Mouse (Mus musculus): ENCODE results near the gene Nasp. TPM values are rescaled to one million over a fixed set of nuclear protein-coding genes. Genes with fewer than 3 reads are reported as not detected.
A peak's percentile ranks its signal among the peaks of the same experiment; 100 is the strongest.
"Not testable (repeated sequence)": the region's sequence is repeated elsewhere in the genome, so short reads cannot be mapped to it uniquely, and the experiment has no call there.

Nasp gene
- 7.7 and 12.5 TPM in 2 replicates for polyA plus RNA-seq (2012; ENCODE audit: insufficient read depth, insufficient read length, missing spikeins)

- H3K4me3 ChIP-seq (ENCODE audit: insufficient read depth, low read depth, low read length) = peak within 1 kb of the TSS; percentile 95
- H3K4me1 ChIP-seq (ENCODE audit: control insufficient read depth, insufficient read depth, insufficient read length, low read length) = no peaks in the 10 kb centered on the region
- H3K27ac ChIP-seq (replicated peaks; ENCODE audit: low read depth, low read length) = peak within 1 kb of the TSS; percentile 63; the same call in 1 of the 2 replicates
Observed at GRCm38 (mm10) chr4:116627722-116628662, at the start of gene Nasp. Gene Nasp (minus strand): TSS chr4:116627941.

DNA sequence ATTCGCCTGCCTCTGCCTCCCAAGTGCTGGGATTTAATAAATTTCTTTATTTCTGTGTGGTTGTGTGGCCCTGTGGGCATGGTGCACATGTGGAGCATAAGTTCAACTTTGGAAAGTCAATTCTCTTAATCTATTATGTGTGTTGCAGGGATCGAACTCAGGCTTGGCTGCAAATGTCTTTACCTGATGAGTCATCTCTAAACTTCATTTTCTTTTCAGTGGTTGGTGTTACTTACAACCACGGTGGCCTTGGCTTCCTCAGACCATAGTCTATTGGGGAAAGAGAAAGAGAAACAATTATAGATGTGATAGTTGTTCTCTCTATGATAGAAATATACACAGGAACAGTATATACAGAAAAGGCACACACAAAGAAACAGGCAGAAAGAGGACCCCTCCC is 48.3 kb upstream of the Nasp start:
- Histone ChIP-seq H3K4me3 (ENCODE audit: insufficient read depth, low read depth, low read length) (no peak overlapping the region), H3K4me1 (ENCODE audit: control insufficient read depth, insufficient read depth, insufficient read length, low read length) (no peaks in the 10 kb centered on the region), H3K27ac (replicated peaks; ENCODE audit: low read depth, low read length) (no peak overlapping the region)

DNA sequence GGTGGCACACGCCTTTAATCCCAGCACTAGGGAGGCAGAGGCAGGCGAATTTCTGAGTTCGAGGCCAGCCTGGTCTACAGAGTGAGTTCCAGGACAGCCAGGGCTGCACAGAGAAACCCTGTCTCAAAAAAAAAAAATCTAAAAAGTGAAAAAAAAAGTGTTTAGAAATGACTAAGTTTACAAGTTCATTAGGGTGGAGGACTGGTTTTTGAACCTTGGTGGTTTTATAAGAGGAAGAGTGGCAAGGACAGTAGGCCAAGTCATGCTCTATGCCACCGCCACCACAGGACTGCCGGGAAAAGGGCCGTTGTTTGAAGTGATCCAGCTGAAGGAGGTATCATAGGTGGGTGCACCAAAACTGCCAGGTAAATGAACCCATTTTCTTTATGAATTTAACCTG is 47.0 kb upstream of the Nasp start:
- H3K4me1 ChIP-seq (ENCODE audit: control insufficient read depth, insufficient read depth, insufficient read length, low read length); H3K4me3 ChIP-seq (ENCODE audit: insufficient read depth, low read depth, low read length); H3K27ac ChIP-seq (replicated peaks; ENCODE audit: low read depth, low read length): not testable (repeated sequence)

DNA sequence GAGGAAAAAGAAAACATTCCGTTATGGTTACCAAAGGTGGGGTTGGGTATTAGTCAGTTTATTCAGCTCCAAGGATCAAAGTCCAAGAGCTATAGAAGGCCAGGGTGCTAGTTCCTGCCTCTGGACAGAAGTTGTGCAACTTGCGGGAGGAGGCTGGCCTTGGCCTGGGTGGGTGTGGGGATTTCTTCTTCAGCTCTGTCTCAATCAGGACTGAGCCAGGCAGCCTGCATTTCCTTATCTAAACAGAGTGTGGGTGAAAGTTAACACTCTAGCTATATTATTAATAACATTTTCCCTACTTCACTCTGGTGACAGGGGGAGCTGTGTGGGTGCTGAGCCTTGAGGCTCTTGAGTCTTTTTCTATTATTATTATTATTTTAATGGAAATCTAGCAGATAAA is 45.0 kb upstream of the Nasp start:
- H3K27ac ChIP-seq (replicated peaks; ENCODE audit: low read depth, low read length) = no peak overlapping the region
- H3K4me1 ChIP-seq (ENCODE audit: control insufficient read depth, insufficient read depth, insufficient read length, low read length) = no peaks in the 10 kb centered on the region
- no peak overlapping the region for H3K4me3 ChIP-seq (ENCODE audit: insufficient read depth, low read depth, low read length)

DNA sequence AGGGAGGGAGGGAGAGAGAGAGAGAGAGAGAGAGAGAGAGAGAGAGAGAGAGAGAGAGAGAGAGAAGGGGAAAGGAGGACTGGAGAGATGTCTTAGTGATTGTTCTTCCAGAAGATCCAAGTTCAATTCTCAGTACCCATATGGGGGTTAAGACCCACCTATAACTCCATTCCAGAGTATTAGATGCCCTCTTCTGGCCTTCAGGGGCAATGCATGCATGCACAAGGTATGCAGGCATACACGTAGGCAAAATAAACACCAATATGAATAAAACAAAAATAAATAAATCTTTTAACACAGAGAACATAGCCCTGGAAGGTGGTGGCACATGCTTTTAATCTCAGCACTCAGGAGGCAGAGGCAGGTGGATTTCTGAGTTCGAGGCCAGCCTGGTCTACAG is 41.5 kb upstream of the Nasp start:
- Histone ChIP-seq H3K4me1 (ENCODE audit: control insufficient read depth, insufficient read depth, insufficient read length, low read length) (no peaks in the 10 kb centered on the region), H3K27ac (replicated peaks; ENCODE audit: low read depth, low read length) (no peak overlapping the region), H3K4me3 (ENCODE audit: insufficient read depth, low read depth, low read length) (no peak overlapping the region)

- no peak overlapping the region for H3K4me3 ChIP-seq (ENCODE audit: insufficient read depth, low read depth, low read length)
- H3K4me1 ChIP-seq (ENCODE audit: control insufficient read depth, insufficient read depth, insufficient read length, low read length) = no peaks in the 10 kb centered on the region
- H3K27ac ChIP-seq (replicated peaks; ENCODE audit: low read depth, low read length) = peak overlapping the region; percentile 63
Observed at GRCm38 (mm10) chr4:116668145-116668544, 40.4 kb upstream of the Nasp start.

GRCm38 (mm10) chr4:116666625-116667024 is 38.9 kb upstream of the Nasp start:
- no peaks in the 10 kb centered on the region for H3K4me1 ChIP-seq (ENCODE audit: control insufficient read depth, insufficient read depth, insufficient read length, low read length)
- H3K27ac ChIP-seq (replicated peaks; ENCODE audit: low read depth, low read length) = no peak overlapping the region
- H3K4me3 ChIP-seq (ENCODE audit: insufficient read depth, low read depth, low read length) = no peak overlapping the region

- no peak overlapping the region for H3K27ac ChIP-seq (replicated peaks; ENCODE audit: low read depth, low read length)
- H3K4me1 ChIP-seq (ENCODE audit: control insufficient read depth, insufficient read depth, insufficient read length, low read length) = no peaks in the 10 kb centered on the region
- H3K4me3 ChIP-seq (ENCODE audit: insufficient read depth, low read depth, low read length) = no peak overlapping the region
Observed at GRCm38 (mm10) chr4:116661998-116662397, 34.3 kb upstream of the Nasp start.

DNA sequence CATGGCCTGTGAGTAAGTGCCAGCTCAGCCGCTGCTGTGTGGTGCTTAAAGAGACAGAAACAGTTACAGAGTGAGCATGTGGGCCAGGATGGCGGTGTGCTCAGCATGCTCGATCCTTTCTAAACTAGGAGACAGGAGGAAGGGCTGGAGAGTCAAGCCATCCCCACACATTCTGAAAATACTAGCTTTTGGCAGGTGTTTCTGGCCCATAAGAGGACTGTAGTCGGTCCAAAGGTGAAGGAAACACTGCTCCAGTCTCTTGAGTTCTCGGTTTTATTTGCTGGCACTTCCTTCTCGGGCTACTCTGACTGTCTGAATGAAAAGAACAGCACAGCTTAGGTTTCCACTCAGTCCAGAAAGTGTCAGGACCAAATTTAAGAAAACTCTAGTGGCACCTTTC is 33.1 kb upstream of the Nasp start:
- no peak overlapping the region for H3K4me3 ChIP-seq (ENCODE audit: insufficient read depth, low read depth, low read length)
- H3K27ac ChIP-seq (replicated peaks; ENCODE audit: low read depth, low read length) = no peak overlapping the region

DNA sequence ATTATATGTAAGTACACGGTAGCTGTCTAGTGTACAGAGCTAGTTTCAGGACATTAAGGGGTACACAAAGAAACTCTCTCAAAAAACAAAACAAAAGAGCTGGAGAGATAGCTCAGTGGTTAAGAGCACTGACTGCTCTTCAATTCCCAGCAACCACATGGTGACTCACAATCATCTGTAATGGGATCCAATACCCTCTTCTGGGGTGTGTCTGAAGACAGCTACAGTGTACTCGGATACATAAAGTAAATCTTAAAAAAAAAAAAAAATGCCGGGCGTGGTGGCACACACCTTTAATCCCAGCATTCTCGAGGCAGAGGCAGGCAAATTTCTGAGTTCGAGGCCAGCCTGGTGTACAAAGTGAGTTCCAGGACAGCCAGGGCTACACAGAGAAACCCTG is 32.2 kb upstream of the Nasp start:
- not testable (repeated sequence) for H3K4me1 ChIP-seq (ENCODE audit: control insufficient read depth, insufficient read depth, insufficient read length, low read length); H3K27ac ChIP-seq (replicated peaks; ENCODE audit: low read depth, low read length); H3K4me3 ChIP-seq (ENCODE audit: insufficient read depth, low read depth, low read length)

More for the DNA sequence above, 33.1 kb upstream of the Nasp start:
- H3K4me1 ChIP-seq (ENCODE audit: control insufficient read depth, insufficient read depth, insufficient read length, low read length) = 0 out of 2 replicates have a peak, but pooled peaks cover 3% of the 10 kb centered on the region

GRCm38 (mm10) chr4:116659474-116659873 is 31.7 kb upstream of the Nasp start:
- Histone ChIP-seq H3K4me3 (ENCODE audit: insufficient read depth, low read depth, low read length) (no peak overlapping the region), H3K27ac (replicated peaks; ENCODE audit: low read depth, low read length) (no peak overlapping the region), H3K4me1 (ENCODE audit: control insufficient read depth, insufficient read depth, insufficient read length, low read length) (0 out of 2 replicates have a peak, but pooled peaks cover 3% of the 10 kb centered on the region)

DNA sequence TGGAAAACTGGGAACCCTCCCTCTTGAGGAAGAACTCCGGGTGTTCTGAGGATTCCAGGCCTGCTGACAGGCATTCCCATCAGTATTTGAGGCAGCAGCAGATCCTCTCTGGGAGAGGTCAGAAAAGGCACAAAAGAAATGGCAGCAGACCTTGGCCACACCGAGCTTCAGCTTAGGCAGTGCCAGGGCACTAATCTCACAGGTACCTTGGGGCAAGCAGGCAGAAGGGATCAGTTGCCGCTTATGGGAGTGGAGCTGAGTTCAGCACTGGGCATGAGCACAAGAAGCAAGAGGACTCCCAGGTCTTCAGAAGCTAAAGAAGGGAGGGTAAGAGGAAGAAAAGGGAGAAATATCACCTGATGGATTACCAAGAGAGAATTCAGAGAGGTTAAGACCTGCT is 30.2 kb upstream of the Nasp start:
- no peak overlapping the region for H3K4me3 ChIP-seq (ENCODE audit: insufficient read depth, low read depth, low read length)
- 0 out of 2 replicates have a peak, but pooled peaks cover 3% of the 10 kb centered on the region for H3K4me1 ChIP-seq (ENCODE audit: control insufficient read depth, insufficient read depth, insufficient read length, low read length)
- H3K27ac ChIP-seq (replicated peaks; ENCODE audit: low read depth, low read length) = no peak overlapping the region

- 0 out of 2 replicates have a peak, but pooled peaks cover 3% of the 10 kb centered on the region for H3K4me1 ChIP-seq (ENCODE audit: control insufficient read depth, insufficient read depth, insufficient read length, low read length)
- H3K27ac ChIP-seq (replicated peaks; ENCODE audit: low read depth, low read length) = no peak overlapping the region
- no peak overlapping the region for H3K4me3 ChIP-seq (ENCODE audit: insufficient read depth, low read depth, low read length)
Observed at GRCm38 (mm10) chr4:116655658-116656057, 27.9 kb upstream of the Nasp start.

DNA sequence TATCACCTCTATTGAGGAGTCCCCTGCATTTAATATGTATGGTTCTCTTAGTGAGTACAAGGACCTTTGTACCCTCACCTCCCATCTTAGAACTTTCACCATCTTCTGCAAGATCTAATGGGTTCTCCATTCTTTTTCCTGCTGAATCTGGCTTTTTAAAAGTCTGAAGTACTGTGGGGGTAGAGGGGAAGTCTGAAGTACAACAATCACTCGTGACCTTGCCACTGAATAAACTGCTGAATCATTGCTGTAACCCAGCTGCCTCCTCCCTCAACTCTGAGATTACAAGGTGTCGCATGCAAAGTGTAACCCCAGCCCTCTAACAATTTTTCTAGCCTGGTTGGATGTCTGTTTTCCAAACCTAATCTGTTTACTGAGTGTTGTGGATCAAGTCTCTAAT is 27.4 kb upstream of the Nasp start:
- H3K4me1 ChIP-seq (ENCODE audit: control insufficient read depth, insufficient read depth, insufficient read length, low read length) = peaks cover 4% of the 10 kb centered on the region
- no peak overlapping the region for H3K4me3 ChIP-seq (ENCODE audit: insufficient read depth, low read depth, low read length)
- peak overlapping the region; percentile 48; the same call in 1 of the 2 replicates for H3K27ac ChIP-seq (replicated peaks; ENCODE audit: low read depth, low read length)

DNA sequence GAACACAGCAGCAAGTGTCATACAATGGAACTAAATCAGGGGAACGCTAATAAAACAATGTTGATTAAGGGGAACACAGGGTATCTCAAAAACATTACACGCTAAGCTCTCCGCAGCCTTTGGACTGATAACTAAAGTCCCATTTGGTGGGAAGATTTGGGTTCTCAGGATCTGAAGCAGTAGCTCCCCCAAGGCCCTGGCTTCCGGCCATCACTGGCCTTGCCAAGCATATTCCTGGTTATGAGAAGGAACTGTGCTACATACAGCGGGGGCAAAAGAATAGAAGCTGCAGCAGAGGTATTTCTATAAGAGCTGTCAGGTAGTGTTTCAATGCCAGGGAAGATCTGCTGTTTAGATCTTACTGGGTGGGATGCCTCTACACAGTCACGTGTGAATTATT is 25.5 kb upstream of the Nasp start:
- Histone ChIP-seq H3K4me1 (ENCODE audit: control insufficient read depth, insufficient read depth, insufficient read length, low read length) (peaks cover 10% of the 10 kb centered on the region), H3K4me3 (ENCODE audit: insufficient read depth, low read depth, low read length) (no peak overlapping the region), H3K27ac (replicated peaks; ENCODE audit: low read depth, low read length) (no peak overlapping the region)

- H3K4me1 ChIP-seq (ENCODE audit: control insufficient read depth, insufficient read depth, insufficient read length, low read length) = peaks cover 12% of the 10 kb centered on the region
- peak overlapping the region; percentile 97 for H3K4me3 ChIP-seq (ENCODE audit: insufficient read depth, low read depth, low read length)
- peak overlapping the region; percentile 65 for H3K27ac ChIP-seq (replicated peaks; ENCODE audit: low read depth, low read length)
Observed at GRCm38 (mm10) chr4:116651797-116652135, 24.0 kb upstream of the Nasp start.

All from brown adipose tissue, adult 24 weeks (tissue).